Mouse (Mus musculus) layer of hippocampus, adult 8-10 months (tissue): Measurements from ENCODE around the gene Ncf1. TPM values are rescaled to one million over a fixed set of nuclear protein-coding genes. Genes with fewer than 3 reads are reported as not detected.

Experiments used
- DNase-seq, 2 experiments: peaks; one replicate each; pipeline ENCODE4 v3.0.0; 2022; ENCODE audit warnings: low spot score in 2 of 2
- total RNA-seq, 4 experiments: library from RNA; stranded (reverse); gene quantifications; 2 replicates each; pipeline ENCODE4 v1.2.4; 2022

Ncf1 gene
- total RNA-seq, 4 experiments from 2014 or later, result 6.3 to 25.6 (median 14.7) TPM

DNA sequence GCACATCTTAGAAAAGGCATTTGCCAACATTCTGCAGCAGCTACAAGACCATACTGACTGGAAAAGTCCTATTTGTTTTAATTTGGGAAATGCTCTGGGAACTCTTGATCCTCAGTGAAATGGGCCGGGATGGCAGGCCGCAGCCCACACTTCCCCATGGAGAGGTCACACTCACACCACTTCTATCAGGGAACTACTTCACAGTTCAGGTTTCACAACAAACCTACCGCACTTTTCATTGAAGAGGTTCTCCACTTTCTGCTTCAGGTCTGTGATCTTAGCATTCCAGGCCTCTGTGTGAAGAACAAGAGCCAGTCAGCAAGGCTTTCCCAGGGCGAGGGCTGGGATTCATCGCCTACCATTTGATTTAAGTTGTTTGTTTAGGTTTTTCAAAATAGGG is 15.5 kb upstream of the Ncf1 start:
- DNase-seq, result no peak

DNA sequence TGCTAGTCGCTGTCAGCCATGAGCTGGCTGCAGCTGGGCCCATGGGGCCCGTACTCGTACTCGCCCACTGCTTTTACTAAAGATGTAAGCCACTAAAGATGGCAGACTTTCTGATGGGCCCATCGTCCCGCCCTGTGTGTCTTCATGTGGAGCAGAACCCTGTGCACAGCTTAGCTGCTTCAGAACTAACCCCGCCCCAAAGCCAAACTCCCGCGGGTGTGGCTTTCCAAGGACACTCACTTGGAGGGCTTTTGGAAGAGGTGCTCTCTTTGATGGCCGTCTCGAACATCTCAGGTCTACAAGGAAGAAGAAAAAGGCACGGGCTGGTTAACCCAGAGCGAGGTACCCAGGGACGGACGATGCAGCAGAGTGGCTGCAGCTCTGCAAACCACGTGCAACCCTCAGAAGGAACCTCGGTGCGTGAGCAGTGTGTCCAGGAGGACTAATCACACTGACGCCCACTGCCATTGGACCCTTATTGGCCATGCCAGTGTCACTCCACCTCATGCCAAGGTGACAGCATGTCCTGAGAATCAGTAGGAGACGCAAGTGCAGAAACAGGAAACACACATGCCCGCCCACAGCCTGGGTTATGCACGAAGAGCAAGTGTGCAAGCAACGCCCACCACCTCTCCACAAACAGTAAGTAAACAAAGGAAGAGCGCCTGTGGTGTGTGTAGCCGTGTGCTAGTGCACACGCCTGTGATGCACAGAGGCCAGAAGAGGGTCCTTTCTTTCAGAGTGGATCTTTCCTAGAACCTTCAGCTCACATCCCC is 14.4 kb upstream of the Ncf1 start:
- no peak for DNase-seq

DNA sequence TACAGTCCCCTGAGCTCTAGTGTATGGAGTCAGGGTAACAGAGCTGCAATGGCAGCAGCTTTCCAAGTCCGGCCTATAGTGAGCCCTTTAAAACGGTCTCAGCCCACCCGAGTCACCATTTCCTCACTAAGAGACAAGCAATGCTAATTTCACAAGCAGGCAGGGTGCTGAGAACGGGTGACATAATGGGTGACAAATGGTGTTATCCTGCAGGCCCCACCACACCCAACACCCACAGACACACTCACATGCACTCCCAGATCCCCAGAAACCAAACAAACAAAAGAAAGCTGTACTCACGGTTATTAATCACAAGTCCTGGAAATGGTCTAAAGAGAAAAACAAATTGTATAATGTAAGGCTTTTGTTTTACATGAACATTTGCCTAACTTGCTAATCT is 12.4 kb upstream of the Ncf1 start:
- no peak for DNase-seq

DNA sequence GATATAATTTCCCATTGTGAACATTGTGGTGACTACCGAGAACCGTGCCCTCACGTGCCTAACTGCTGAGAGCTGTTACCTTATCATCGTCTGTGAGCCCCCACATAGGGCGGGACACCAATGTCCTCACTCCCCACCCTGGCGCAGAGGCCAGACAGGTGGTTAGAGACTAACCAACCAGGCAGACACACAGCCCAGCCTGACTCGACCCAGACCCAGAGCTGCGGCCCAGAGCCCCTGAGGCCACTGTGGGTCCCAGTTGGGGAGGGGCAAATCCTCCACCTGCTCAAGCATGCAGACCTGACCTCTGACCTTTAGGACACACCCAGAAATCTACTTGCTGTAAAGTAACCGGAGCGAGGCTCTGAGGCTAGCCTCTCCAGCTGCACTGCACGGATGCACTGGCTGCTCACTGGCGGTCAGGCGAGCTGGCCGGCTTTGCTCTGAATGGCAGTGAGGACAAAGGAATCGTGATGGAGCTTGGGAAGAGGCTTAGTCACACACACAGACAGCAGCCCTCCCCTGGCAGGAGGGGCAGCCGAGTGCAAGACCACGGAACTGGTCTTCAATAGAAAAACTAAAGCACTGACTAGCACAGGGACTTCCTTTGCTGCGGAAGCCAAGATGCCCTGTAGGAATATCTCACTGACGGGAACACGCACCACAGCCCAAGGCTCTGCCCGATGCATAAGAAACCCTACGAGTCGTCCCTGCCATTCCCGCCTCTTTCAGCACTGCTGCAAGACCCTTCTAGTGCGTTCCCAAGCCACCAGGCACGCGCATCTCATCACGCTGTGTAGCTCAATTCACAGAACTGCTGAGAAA is 8.7 kb upstream of the Ncf1 start:
- no peak for DNase-seq

DNA sequence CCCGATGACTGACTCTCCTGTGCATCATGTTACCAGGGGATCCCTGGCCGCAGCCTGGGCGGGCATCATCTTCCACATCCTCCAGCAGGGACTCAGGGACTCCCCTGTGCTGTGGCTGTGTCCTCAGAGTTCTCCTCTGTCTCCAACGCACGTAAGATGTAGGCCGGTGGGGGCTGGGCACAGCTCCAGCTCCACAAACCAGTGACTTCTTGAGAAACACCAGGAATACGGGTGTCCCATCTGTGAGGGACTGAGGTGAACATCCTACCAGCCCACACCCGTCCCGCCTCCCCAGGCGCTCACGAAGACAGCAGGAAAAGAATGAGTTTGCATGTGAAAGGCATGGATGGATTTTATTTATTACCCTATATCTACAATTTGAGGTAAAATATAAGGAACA is 8.1 kb upstream of the Ncf1 start:
- no peak for DNase-seq

DNA sequence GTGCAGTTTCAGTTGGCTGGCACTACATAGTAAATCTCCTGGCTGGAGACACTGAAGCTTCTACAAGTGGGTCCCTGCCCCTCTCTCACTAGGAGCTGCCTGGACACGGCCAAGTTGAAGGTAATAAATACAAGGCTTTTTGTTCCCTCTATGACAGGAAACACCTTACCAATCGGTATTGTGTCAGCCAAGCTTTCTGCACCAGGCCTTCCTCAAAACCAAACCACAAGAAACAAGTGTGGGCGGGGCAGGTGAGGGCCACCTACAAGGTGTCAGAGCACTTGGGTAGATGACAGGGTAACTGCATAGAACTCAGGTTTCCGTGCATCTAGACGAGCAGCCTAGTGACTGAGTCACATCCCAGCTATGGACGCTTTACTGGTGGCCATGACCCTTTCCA is 7.4 kb upstream of the Ncf1 start:
- no peak for DNase-seq

DNA sequence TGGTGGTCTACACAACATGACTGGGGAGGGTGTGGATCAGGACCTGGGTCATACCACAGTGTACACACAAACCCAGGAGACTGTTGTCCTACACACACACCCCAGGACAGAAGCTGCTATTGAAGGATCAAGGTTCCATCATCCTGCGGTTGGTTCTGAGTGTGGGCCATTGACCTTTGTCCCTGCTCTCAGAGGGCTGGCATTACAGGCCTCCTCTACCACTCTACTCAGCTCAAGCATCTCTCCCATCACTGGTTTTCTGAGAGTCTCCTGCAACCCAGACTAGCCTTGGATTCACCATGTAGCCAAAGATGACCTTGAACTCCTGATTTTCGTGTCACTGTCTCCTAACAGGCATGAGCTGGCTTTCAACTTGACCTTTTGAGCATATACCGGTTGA is 6.8 kb upstream of the Ncf1 start:
- DNase-seq, result no peak

DNA sequence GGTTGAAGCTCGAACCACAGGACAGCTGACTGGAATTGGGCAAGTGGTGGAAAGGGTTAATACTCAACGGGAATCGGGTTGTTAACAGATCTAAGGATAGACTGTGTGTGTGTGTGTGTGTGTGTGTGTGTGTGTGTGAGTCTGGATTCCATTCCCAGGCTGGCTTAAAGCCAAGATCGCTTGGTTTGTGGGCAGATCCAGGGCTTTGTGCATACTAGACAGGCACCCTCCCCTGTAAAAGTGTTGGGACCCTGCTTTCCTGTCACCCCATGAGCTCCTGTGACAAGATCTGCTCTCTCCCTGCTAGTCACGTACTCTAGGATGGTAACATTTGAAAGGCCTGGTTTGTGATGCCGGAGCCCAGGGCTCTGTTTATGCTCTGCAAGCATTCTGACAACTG is 5.7 kb upstream of the Ncf1 start:
- DNase-seq, result peak in 1 of 2 experiments; percentile 53

DNA sequence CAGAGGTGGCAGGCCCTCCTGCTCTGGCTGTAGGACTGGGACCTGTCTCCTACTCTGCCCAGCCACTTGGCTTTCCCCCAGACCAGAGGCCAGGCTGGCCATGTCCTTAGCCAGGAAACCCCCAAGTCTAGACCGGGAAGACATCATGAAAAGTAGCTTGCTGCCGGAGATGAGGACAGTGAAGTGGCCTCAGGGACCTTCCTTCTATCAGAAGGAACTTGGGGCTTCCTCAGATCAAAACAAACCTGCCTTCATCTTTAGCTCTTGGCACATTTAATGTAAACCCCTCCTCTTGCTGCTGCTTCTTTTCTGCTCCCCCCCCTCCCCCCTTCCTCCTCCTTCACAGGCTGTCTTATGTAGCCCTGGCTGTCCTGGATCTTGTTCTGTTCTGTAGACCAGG is 4.8 kb upstream of the Ncf1 start:
- DNase-seq, result no peak

DNA sequence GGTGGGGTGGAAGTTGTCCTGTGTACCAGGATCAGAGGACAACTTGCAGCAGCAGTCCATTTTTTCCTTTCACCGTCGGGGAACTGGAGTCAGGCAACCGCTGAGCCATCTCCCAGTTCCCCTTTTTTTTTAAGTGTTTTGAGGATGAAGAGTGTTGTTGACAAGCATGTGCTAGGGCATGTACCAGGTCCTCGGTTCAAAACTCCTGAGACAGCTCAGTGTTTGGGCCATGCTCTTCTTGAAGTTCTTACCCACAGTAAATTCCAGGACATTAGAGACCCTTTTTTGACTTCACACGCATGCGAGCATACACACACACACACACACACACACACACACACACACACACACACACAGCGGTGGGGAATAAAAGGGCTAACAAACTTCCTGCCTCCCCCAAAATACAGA is 3.8 kb upstream of the Ncf1 start:
- DNase-seq, result no peak

DNA sequence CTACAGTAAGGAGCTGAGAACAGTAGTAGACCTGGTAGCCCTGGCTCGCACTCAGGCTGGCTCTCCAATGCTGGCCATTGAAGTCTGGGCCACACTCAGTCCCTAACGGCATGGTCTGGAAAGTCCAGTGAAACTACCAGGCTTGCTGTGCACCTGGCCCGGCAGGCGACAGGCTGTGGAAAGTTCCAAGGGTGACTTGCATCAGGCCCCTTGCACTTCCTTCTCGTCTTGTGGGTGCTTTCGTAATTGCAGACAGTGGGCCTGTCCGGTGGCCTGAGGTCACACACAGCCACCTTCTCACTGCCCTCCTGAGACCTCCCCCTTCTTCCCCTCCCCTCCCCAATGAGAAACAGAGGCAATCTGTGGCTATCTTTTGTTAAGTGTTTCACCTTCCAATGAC is 3.1 kb upstream of the Ncf1 start:
- no peak for DNase-seq

DNA sequence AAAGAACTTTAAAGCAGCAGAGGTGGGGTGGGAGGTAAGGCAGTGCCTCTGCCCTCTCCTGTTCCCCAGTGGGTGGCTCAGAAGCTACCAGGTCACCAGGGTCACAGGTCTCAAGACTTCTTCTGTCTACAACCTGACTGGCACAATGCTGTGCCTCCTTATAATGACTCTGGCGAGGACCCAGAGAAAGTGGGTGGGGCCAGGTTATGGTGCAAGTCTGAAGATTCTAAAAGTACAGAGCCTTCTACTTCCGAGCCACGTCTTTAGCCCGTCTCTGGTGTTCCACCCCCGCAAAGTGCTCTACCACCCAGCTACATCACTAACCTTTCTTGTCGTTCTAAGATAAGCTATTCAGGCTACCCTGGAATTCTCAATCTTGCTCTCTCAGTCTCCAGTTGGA is 2.7 kb upstream of the Ncf1 start:
- DNase-seq, result no peak

DNA sequence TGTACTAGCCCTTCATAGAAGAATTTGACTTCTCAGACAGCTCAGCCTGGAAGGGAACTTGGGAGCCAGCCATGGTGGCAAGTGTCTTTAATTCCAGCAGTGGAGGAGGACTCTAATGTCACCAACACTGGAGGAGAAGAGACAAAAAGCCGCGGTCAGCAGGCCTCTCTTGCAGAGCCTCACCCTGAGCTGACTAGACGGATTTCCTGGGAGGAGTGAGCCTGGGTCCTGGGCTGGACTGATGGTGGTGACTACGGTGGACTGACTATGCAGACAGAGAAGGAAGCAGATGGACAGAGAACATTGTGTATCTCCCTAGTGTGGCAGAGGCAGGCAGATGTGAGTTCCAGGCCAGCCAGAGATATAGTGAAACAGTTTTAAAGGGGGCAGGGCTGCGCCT is 2.0 kb upstream of the Ncf1 start:
- DNase-seq, result no peak

DNA sequence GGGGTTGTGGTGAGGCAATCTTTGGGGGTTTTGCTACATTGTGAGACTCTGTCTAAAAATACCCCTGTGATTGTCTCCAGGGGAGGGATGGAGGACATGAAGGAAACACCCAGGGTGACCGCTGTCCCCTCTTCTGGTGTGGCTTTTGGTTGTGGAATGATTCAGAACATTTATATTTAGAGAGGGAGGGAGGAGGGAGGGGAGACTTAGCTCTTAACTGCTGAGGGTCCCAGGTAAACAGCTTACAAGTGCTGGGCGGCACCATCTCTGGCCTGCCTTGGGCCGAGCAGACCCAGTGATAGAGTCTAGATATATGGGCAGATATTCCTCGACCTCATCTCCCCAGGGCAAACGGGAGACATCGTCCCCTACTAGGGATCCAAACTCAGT is 1.2 kb downstream of the Ncf1 start:
- DNase-seq, result no peak

DNA sequence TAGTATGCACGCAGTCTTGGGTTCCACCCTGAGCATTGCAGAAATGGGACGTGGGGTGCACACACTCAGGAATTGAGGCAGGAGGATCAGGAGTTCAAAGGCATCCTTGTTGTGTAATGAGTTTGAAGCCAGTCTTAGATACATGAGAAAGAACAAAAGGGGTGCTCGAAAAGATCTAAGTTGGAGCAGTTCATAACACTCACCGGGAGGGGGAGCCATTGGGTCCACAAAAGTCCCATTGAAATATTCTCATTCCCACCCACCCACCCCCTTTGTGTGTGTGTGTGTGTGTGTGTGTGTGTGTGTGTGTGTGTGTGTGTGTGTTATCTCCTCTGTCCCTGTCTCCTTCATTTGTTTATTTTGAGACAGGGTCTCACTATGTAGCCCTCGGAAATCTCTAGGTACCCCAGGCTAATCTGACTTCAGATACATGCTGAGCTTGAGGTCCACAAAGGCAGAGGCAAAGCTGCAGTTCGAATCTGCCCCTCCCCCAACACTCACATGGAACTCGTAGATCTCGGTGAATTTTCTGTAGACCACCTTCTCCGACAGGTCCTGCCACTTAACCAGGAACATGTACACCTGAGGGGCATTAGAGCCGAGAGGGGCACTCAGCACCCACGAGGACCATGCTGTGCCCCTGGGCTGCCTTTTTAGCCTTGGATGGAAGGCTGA is 1.7 kb downstream of the Ncf1 start:
- DNase-seq, result no peak

DNA sequence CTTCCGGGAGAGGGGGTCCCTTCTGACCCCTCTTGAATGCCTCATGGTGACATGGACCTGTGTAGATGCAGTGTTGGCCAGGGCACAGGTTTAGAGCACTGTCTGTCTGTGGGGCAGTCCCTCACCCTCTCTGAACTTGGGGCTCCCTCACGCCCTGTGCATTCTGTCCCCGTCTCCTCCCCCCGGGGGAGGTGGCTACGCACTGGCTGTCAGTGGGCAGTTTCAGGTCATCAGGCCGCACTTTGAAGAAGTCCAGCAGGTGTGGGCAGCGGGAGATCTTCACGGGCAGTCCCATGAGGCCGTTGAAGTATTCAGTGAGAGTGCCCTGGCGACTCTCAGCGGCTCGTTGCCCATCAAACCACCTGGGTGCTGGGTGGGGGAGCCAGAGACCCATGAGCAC is 2.5 kb downstream of the Ncf1 start:
- DNase-seq, result no peak

DNA sequence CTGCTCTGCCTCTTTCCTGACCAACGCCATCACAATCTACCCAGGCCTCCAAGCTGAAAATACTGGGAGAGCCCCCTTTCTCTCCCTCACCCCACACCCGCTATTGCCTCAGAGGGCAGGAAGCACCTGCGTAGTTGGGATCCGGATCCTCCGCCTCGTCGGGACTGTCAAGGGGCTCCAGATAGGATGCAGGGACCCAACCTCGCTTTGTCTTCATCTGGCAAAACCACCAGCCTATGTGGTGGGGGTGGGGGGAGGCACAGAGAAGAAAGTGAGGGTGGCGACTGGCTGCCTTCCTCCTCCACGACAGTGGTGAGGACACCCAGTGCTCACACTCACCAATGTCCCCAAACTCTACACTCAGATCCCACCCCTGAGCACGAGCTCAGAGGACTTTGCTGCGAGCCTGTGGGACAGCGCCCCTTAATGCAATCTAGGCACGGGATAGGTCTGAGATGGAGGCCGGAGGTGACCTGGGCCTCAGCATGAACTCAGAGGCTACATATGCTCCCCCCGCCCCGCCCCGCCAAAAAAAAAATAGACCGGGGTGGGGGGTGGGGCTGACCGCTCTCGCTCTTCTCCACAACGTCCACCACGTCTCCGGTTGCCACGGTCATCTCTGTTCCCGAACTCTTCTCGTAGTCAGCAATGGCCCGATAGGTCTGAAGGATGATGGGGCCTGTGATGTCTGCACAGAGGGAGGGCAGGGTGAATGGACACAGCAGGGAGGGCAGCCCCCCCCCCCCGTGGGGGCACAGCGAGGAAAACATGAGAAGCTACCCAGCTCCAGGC is 4.1 kb downstream of the Ncf1 start:
- DNase-seq, result no peak

DNA sequence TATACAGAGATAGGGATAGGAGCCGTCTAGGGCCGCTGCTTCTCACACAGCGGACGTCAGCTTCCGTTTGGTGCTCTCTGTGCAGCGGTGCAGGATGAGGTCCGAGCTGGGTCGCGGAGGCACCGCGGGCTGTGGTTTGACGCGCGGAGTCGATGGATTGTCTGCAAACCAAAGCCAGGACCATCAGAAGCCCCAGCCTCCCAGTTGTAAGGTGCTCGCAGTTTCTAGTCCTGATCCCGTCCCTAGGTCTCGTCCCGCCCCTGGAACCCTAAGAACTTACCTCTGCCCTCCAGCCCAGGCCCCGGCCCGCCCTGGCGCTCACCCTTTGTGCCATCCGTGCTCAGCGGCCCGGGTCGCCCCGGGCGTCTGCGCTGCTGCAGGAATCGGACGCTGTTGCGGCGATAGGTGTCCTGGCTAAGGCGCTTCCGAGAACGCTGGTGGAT is 7.7 kb downstream of the Ncf1 start:
- DNase-seq, result no peak

DNA sequence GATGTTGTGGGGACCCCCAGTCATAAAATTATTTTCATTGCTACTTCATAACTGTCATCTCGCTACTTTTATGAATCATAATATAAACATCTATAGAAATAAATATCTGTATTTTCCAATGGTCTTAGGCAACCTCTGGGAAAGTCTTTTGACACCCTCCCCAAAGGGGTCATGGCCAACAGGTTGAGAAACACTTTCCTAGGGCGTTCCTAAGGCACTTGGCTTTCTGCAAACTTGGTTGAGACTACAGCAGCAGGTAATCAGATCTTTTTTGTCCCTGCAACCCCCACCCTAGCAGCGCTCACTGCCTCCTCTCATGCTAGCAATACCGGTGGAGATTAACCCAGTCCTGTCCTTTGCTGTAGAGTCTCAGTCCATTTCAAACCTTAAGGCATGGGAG is 8.1 kb downstream of the Ncf1 start:
- no peak for DNase-seq

DNA sequence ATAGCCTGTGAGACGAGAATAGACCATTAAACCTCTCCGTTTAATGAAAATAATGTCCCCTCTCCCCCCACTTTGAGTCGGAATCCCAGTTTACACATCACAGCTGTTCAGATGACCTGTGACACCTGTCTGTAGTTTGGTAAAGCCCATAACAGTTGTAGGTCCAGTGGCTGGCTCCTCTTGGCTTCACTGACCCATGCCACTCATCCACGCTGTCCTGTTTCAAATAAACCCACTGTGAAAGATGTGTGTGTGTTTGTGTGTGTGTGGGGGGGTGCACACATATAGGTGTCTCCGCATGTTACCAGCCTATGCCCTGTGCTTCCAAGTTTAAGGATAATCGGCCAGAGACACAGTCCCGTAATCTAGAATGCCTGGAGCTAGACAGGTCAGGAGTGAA is 11.5 kb downstream of the Ncf1 start:
- DNase-seq, result no peak

DNA sequence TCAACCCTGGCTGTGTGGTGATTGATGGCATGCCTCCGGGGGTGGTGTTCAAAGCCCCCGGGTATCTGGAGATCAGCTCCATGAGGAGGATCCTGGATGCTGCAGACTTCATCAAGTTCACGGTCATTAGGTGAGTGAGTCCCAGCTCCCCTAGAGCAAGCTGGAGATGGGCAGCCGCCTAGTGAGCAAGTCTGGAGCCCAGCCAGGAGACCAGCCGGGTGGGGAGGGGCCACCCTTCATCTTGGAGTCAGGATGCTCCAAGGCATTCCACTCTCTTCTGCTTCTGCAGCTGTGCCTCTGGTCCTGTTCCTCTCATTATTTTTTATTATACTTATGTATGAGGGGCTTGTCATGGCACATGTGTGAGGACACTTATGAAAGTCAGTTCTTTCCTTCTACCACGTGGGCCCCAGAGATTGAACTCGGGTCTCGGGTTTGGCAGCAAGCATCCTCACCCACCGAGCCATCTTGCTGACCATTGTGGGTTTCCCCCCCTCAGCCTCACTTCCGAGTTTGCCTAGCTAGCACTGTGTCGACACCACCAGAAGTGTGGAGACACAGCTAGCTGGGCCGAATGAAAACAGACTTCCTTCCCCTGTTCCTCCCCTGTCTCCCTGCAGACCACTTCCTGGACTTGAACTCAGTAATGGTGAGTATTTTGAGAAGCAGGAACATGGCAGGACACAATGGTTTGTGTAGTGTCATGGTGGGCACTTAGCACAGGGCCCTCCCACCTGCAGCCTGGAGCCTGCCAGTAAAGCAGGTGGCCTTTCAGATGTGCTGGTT is 15.2 kb downstream of the Ncf1 start:
- no peak for DNase-seq
